Mouse (Mus musculus): ENCODE measurements at regions not wholly inside any gene's neighbourhood (a gene's known extent, or its start where the extent isn't known, plus 50 kb on each side); places are given as distances from the start of the nearest gene placed in this dataset.

DNA sequence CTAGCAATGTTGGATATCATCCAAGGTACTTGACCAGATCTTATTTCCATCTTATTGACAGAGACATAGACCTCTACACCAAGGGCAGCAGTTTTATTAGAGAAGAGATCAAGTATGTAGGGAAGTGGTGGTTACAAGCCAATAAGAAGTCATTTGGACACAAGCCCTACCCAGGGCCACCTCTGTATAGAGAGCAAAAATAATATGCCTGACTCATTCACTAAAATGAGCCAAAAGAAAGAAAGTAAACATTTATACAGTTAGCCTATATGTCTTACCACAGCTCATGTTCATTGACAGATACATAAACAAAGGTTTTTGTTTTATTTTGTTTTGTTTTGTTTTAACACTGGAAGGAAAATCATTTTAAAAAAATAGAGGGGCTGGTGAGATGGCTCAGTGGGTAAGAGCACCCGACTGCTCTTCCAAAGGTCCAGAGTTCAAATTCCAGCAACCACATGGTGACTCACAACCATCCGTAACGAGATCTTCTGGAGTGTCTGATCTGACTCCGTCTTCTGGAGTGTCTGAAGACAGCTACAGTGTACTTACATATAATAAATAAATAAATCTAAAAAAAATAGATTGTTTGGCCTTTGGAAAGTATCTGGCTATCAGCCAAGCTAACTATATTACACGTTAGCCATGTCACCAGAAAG, 76.9 kb downstream of the Rlim start:
- DNase-seq, result no peak

DNA sequence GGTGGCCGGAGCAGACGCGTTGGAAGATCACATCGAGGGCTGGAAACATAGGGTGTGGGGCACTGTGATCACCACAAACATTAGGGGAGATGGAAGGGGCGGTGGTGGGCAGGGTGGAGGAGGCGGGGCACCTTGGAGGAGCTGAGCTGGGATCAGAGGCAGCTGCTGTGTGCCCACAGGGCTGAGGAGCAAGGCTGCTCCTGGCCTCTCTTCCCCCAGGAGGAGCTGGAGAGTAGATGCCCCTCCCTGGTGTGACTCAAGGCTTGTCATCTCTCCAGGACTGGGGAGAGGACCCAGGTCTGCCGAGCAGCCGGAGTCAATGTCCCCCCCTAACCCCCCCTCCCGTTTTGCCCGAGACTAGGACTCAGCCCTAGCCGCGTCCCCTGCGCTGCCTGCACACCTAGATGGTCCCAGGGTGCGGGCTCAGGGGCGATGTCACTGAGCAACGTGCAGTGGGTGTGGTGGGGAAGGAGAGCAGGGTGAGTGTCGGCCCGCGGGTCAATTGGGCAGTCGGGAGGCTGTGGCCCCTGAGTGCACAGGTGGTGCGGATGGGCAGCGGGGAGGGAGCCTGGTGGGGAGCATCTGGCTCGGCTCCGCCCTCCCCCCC, 57.6 kb upstream of the Slc16a2 start:
- peak in 1 of 2 experiments; percentile 12 for DNase-seq
